Mouse (Mus musculus) heart, adult 2 months (tissue): Measurements from ENCODE around the gene Pafah2.

Experiments
- CTCF ChIP-seq: fragments of 200-600 bp; IDR thresholded peaks from 2 replicates; pipeline ENCODE4 v1.8.1; 2022; ENCODE audit warnings: antibody characterized with exemption, mild to moderate bottlenecking, moderate library complexity
- POLR2A ChIP-seq: fragments of 200-500 bp; IDR thresholded peaks from 2 replicates; pipeline ENCODE4 v1.6.1; 2011; ENCODE audit warnings: mild to moderate bottlenecking, low read depth, low read length, control low read depth; ENCODE audit not compliant: insufficient read depth

DNA sequence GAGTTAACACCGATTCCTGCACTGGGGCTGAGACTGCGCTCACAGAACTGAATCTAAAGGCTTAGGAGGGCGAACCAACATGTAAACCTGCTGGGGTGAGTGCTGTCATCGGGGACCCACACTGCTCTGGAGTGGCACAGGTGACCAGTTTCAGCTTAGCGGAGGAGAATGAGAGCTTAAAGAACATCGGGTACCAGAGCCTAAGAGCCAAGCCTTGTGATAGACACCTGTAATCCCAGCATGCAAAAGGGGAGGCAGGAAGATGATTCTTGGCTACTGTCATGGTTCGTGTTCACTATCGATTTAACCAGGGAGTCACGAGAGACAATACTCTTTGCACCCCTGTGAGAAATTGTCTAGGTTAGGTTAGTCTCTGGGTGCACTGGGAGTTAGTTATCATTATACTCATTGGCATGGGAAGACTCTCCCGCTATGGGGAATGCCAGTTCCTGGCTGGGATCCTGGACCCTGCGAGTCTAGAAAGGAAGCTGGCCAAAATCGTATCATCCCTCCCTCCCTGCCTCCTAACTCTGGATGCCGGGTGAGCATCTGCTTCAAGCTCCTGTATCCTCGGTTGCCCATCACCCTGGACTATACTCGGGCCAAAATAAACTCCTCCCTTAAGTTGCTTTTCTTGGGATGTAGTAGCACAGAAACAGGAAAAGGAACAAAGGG, 36.7 kb downstream of the Pafah2 start:
- TF ChIP-seq CTCF, result no peak
- TF ChIP-seq POLR2A, result no peak
